ENCODE assay signal across 9 mouse cellular contexts in the genomic region with DNA sequence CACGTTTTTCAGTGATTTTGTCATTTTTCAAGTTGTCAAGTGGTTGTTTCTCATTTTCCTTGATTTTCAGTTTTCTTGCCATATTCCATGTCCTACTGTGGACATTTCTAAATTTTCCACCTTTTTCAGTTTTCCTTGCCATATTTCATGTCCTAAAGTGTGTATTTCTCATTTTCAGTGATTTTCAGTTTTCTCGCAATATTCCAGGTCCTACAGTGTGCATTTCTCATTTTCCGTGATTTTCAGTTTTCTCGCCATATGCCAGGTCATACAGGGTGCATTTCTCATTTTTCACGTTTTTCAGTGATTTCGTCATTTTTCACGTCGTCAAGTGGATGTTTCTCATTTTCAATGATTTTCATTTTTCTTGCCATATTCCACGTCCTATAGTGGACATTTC. TPM values are rescaled to one million over a fixed set of nuclear protein-coding genes. Genes with fewer than 3 reads are reported as not detected.
DNase-seq lines count a peak whose midpoint lies in the region.
"Had no signal": no experiment of that assay in that cellular context is flagged by ENCODE, and none has a peak within 500 bp of the region (broad histone marks: within the 10 kb centered on the region; RNA-seq: fewer than 3 reads in every experiment).

No protein-coding gene starts in this region.

- peak; percentile 100 for DNase-seq in adrenal gland, postnatal 10 days
- peak; percentile 91 for DNase-seq in cerebellum, postnatal 25 days
- DNase-seq in gastrocnemius, postnatal 25 days, result peak; percentile 97
- DNase-seq in kidney, postnatal 4 days, result peak; percentile 96 to 100
- DNase-seq in left cerebral cortex, adult 8-10 months (ENCODE audit: low spot score in 2 of 2), result peak; percentile 1 to 60
- peak; percentile 34 for DNase-seq in ovary, postnatal 36 days (ENCODE audit: low spot score)
- peak; percentile 30 to 100 for DNase-seq in spleen, postnatal 36 days (ENCODE audit: low spot score in 2 of 2)
- DNase-seq in urinary bladder, postnatal 10 days (ENCODE audit: low spot score), result peak; percentile 100

RNA-seq across cellular contexts. Expression of a gene that starts 1.7 kb away (rescaled TPM):
- 1 to 10 TPM; 1.3 to 1.7 TPM for total RNA-seq in adrenal gland, postnatal 10 days (2021)
- total RNA-seq in gastrocnemius, postnatal 25 days (2021), result not detected
- 1 to 10 TPM in 2 of 4 experiments, under 1 TPM in 2; 0.53 to 1.6 (median 1.1) TPM for total RNA-seq in left cerebral cortex, adult 8-10 months (2022)

RNA-seq across cellular contexts. Expression of a gene that starts 3.5 kb away (rescaled TPM):
- total RNA-seq in adrenal gland, postnatal 10 days (2021), result not detected
- total RNA-seq in gastrocnemius, postnatal 25 days (2021), result not detected
- not detected for total RNA-seq in left cerebral cortex, adult 8-10 months (2022)
- total RNA-seq: heart, postnatal 36 days had no signal

RNA-seq across cellular contexts. Expression of a gene that starts 4.4 kb away (rescaled TPM):
- 1 to 10 TPM; 1.4 to 3.2 TPM for total RNA-seq in adrenal gland, postnatal 10 days (2021)
- total RNA-seq in gastrocnemius, postnatal 25 days (2021), result not detected
- 1 to 10 TPM in 3 of 4 experiments, under 1 TPM in 1; 0.73 to 3.0 (median 1.5) TPM for total RNA-seq in left cerebral cortex, adult 8-10 months (2022)

RNA-seq across cellular contexts. Expression of a gene that starts 6.0 kb away (rescaled TPM):
- total RNA-seq in adrenal gland, postnatal 10 days (2021), result 1 to 10 TPM in 1 of 2 experiments, not detected in 1; 1.1 TPM
- total RNA-seq in gastrocnemius, postnatal 25 days (2021), result not detected
- total RNA-seq in left cerebral cortex, adult 8-10 months (2022), result 1 to 10 TPM in 1 of 4 experiments, not detected in 3; 1.5 TPM
- total RNA-seq: heart, postnatal 36 days had no signal

RNA-seq across cellular contexts. Expression of a gene that starts 6.3 kb away (rescaled TPM):
- total RNA-seq in adrenal gland, postnatal 10 days (2021), result 1 to 10 TPM in 1 of 2 experiments, under 1 TPM in 1; 0.57 to 1.8 TPM
- total RNA-seq in gastrocnemius, postnatal 25 days (2021), result not detected
- total RNA-seq in left cerebral cortex, adult 8-10 months (2022), result under 1 TPM in 1 of 4 experiments, not detected in 3; 0.61 TPM
- total RNA-seq: heart, postnatal 36 days had no signal

Comparison
In these comparisons a context has a peak if more than half of its experiments do, and no peak if none do; other contexts are left out.
1. Peak in every context shown above with its lines: DNase-seq.
2. DNase-seq: peak in every context shown above with its lines; median percentile 100 in adrenal gland, postnatal 10 days; 100 in urinary bladder, postnatal 10 days; 98 in kidney, postnatal 4 days; 97 in gastrocnemius, postnatal 25 days; 91 in cerebellum, postnatal 25 days; 65 in spleen, postnatal 36 days; 34 in ovary, postnatal 36 days; 30 in left cerebral cortex, adult 8-10 months.